Mouse (Mus musculus) kidney, embryonic 14.5 days (tissue): ENCODE results near the gene Zfp933. TPM values are rescaled to one million over a fixed set of nuclear protein-coding genes. Genes with fewer than 3 reads are reported as not detected.
"Not testable (repeated sequence)": the region's sequence is repeated elsewhere in the genome, so short reads cannot be mapped to it uniquely, and the experiment has no call there.

Experiments
- ATAC-seq: fragments of 200-750 bp; cut with Nextera tagmentation; 2 replicates; pipeline ENCODE4 v1.8.0; 2017; ENCODE audit warnings: moderate number of reproducible peaks, mild to moderate bottlenecking, moderate TSS enrichment, moderate library complexity; ENCODE audit not compliant: low FRiP score, low TSS enrichment
- H3K27ac ChIP-seq: fragments of 300-500 bp; sonication (generic); 2 replicates; pipeline ENCODE4 v1.5.1; 2014; ENCODE audit warnings: low read depth, mild to moderate bottlenecking, low read length, moderate library complexity, mixed read lengths
- H3K27me3 ChIP-seq: fragments of 300-500 bp; sonication (generic); 2 replicates; pipeline ENCODE4 v1.6.1; 2014; ENCODE audit warnings: mild to moderate bottlenecking, low read length; ENCODE audit not compliant: control insufficient read depth, insufficient read depth
- H3K36me3 ChIP-seq: fragments of 300-500 bp; sonication (generic); 2 replicates; pipeline ENCODE4 v1.6.1; 2014; ENCODE audit warnings: low read length, mixed read lengths; ENCODE audit not compliant: control insufficient read depth, insufficient read depth
- H3K4me1 ChIP-seq: fragments of 300-500 bp; sonication (generic); 2 replicates; pipeline ENCODE4 v1.6.1; 2014; ENCODE audit warnings: low read length, mixed read lengths; ENCODE audit not compliant: control insufficient read depth, insufficient read depth
- H3K4me2 ChIP-seq: fragments of 300-500 bp; sonication (generic); replicated peaks from 2 replicates; pipeline ENCODE4 v1.6.1; 2014; ENCODE audit warnings: low read depth, mild to moderate bottlenecking, low read length
- H3K4me3 ChIP-seq: fragments of 300-500 bp; sonication (generic); 2 replicates; pipeline ENCODE4 v1.5.1; 2014; ENCODE audit warnings: mild to moderate bottlenecking, low read length
- H3K9ac ChIP-seq: fragments of 300-500 bp; sonication (generic); 2 replicates; pipeline ENCODE4 v1.6.1; 2014; ENCODE audit warnings: low read depth, mild to moderate bottlenecking, low read length, moderate library complexity
- H3K9me3 ChIP-seq: fragments of 300-500 bp; sonication (generic); 2 replicates; pipeline ENCODE4 v1.6.1; 2016; ENCODE audit warnings: low read length; ENCODE audit not compliant: control insufficient read depth
- WGBS: fragments of 180-500 bp; shearing (Covaris S2); extraction: QIAGEN DNeasy Blood & Tissue Kit; methylation state at CpG from one replicate; pipeline ENCODE4 v1.1.7; 2014; 5-methylcytosine and 5-hydroxymethylcytosine counted together
- polyA plus RNA-seq: library from polyadenylated mRNA; unstranded; fragments of >200 nt; fragmentation: Nextera tagmentation; extraction: Ambion mirVana; gene quantifications from 2 replicates; pipeline ENCODE4 v1.2.1, GENCODE M21; 2014

Zfp933 gene
- polyA plus RNA-seq, 1 experiment from 2014 or later: 5.4 TPM

DNA sequence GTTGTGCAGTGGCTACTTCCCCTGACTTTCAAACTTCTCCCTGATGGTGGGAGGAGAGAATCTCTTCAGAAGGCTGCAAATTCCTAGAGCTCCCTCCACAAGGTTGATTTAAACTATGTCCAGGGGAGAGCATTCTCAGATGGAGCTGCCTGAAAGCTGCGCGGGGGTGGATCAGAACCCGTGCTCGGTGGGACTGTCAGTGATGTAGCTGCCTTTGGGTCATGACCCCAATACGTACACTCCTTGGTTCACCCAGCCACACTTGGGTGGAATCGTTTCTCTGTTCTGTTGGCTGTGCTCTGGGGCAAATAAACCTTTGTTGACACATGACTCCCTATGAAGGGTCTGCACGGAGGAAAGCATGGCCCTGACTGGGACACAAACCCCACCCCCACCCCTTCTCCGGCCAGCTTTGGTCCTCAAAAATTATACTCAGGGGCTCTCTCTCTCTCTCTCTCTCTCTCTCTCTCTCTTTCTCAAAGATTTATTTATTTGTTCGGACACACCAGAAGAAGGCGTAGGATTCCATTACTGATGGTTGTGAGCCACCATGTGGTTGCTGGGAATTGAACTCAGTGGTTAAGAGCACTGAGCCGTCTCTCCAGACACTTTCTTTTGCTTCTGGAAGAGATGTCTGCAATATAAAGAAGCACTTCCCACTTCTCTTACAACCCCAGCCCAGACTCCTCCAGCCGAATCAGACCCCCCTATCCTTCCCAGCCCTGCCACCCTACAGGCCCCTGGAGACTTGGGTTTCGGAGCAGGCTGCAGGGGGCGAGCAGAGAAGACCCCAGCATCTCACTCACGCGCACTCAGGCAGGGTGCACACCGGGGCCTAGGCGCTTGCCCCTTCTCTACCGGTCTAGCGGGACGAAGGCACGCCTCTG, 19.6 kb upstream of the Zfp933 start:
- Histone ChIP-seq H3K27ac (peak overlapping the region; percentile 85), H3K27me3 (no peaks in the 10 kb centered on the region), H3K36me3 (peaks cover 27% of the 10 kb centered on the region), H3K4me3 (peak overlapping the region; percentile 87), H3K4me1 (peaks cover 19% of the 10 kb centered on the region), H3K4me2 (peak overlapping the region; percentile 62), H3K9ac (peak overlapping the region; percentile 76), H3K9me3 (no peaks in the 10 kb centered on the region)
- ATAC-seq: peak; percentile 3; the same call in 1 of the 2 replicates
- WGBS: 3% methylated on average over 22 of the region's 22 CpGs

- not testable (repeated sequence) for H3K4me3 ChIP-seq, H3K9ac ChIP-seq, H3K27me3 ChIP-seq, H3K4me2 ChIP-seq, ATAC-seq, H3K27ac ChIP-seq, H3K9me3 ChIP-seq
- H3K4me1 ChIP-seq: peaks cover 19% of the 10 kb centered on the region
- 21% methylated on average over 3 of the region's 3 CpGs for WGBS
- H3K36me3 ChIP-seq: peaks cover 29% of the 10 kb centered on the region
These were observed 18.6 kb upstream of the Zfp933 start for GRCm38 (mm10) chr4:147866793-147867192.

DNA sequence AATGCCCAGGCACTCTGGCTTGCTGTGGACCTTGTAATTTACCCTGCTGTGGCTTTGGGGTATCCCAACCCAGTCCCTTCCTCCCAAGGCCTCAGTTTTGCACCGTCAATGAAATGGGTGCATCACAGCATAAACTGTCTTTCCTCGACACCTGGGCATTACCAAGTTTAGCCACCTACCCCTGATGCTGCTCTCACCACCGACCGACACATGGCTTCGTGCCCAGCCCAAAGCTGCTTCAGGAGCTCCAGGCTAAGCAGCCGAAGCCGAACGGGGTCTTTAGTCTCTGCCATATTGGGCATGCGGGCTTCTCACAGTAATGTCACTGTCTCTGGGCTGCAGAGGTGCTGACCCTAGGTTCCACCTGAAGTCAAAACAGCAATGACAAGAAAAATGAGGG, 17.9 kb upstream of the Zfp933 start:
- no peak overlapping the region for H3K4me3 ChIP-seq
- no peak overlapping the region for H3K4me2 ChIP-seq
- peaks cover 19% of the 10 kb centered on the region for H3K4me1 ChIP-seq
- no peak overlapping the region for H3K27ac ChIP-seq
- no peaks in the 10 kb centered on the region for H3K9me3 ChIP-seq
- H3K9ac ChIP-seq: no peak overlapping the region
- H3K36me3 ChIP-seq: peaks cover 34% of the 10 kb centered on the region
- 97% methylated on average over 9 of the region's 9 CpGs for WGBS
- H3K27me3 ChIP-seq: no peaks in the 10 kb centered on the region
- ATAC-seq: no peak

DNA sequence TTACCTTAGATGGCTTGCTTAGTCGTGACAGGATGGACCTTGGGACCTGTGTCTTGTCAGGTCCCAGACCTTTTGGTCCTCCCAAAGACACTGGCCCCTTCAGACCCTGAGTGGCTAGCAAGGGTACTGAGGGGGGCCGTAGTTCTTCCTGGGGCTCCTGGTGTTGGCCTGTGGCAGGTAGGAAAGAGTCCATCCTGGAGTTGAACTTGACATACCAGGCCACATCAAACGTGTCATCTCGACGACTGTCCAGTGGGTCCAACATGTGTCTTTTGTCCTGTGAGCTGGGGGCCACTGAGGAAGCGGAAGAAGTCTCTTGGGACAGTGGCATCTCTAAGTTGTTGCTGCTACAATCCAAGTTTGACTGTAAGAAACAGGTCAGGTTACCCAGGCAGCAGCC, 17.5 kb upstream of the Zfp933 start:
- Histone ChIP-seq H3K9ac (no peak overlapping the region), H3K4me2 (no peak overlapping the region), H3K36me3 (peaks cover 37% of the 10 kb centered on the region), H3K4me3 (no peak overlapping the region), H3K27me3 (no peaks in the 10 kb centered on the region), H3K9me3 (no peaks in the 10 kb centered on the region), H3K4me1 (peaks cover 19% of the 10 kb centered on the region), H3K27ac (no peak overlapping the region)
- 95% methylated on average over 6 of the region's 6 CpGs for WGBS
- no peak for ATAC-seq

GRCm38 (mm10) chr4:147862051-147862450, 13.9 kb upstream of the Zfp933 start:
- Histone ChIP-seq H3K9ac (no peak overlapping the region), H3K36me3 (peaks cover 41% of the 10 kb centered on the region), H3K9me3 (no peaks in the 10 kb centered on the region), H3K27ac (no peak overlapping the region), H3K4me2 (no peak overlapping the region), H3K27me3 (no peaks in the 10 kb centered on the region), H3K4me1 (no peaks in the 10 kb centered on the region), H3K4me3 (no peak overlapping the region)
- no peak for ATAC-seq
- WGBS: 77% methylated on average over 3 of the region's 3 CpGs

GRCm38 (mm10) chr4:147850776-147851175, 2.6 kb upstream of the Zfp933 start:
- no peak for ATAC-seq
- H3K9me3 ChIP-seq: no peaks in the 10 kb centered on the region
- H3K9ac ChIP-seq: no peak overlapping the region
- H3K27me3 ChIP-seq: no peaks in the 10 kb centered on the region
- peaks cover 6% of the 10 kb centered on the region for H3K4me1 ChIP-seq
- no peak overlapping the region for H3K4me3 ChIP-seq
- no peak overlapping the region for H3K27ac ChIP-seq
- no peak overlapping the region for H3K4me2 ChIP-seq
- H3K36me3 ChIP-seq: no peaks in the 10 kb centered on the region
- WGBS: 70% methylated on average over 2 of the region's 2 CpGs

GRCm38 (mm10) chr4:147848584-147848991, 422 bp upstream of the Zfp933 start:
- Histone ChIP-seq H3K9me3 (peaks cover 5% of the 10 kb centered on the region; the same call in 1 of the 2 replicates), H3K27ac (no peak overlapping the region), H3K4me3 (peak overlapping the region; percentile 89), H3K36me3 (no peaks in the 10 kb centered on the region), H3K4me1 (peaks cover 6% of the 10 kb centered on the region), H3K9ac (peak overlapping the region; percentile 50; the same call in 1 of the 2 replicates), H3K4me2 (peak overlapping the region; percentile 51), H3K27me3 (no peaks in the 10 kb centered on the region)
- ATAC-seq: peak; percentile 63
- 8% methylated on average over 4 of the region's 4 CpGs for WGBS

DNA sequence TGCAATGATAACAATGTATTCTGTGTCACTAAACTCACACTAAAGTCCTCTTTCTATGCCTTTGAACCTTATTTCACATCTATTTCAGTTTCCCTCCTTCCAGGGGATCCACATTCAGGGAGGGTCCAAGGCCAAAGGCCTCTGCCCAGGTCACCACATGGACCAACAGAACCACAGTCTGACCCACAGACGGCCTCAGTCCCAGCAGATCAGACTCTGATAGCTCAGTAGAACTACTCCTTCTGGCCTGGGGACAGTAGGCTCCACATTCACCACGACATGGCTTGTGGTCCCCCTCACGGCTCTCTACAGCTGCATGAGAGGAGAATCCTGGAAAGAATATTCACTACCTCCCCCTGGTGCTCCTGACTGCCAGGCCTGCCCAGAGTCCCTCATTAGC, 5.3 kb downstream of the Zfp933 start:
- no peak for ATAC-seq
- Histone ChIP-seq H3K4me2 (no peak overlapping the region), H3K27ac (no peak overlapping the region), H3K36me3 (peaks cover 6% of the 10 kb centered on the region), H3K9me3 (peaks cover 31% of the 10 kb centered on the region), H3K4me1 (peaks cover 6% of the 10 kb centered on the region), H3K27me3 (no peaks in the 10 kb centered on the region), H3K9ac (no peak overlapping the region), H3K4me3 (no peak overlapping the region)
- WGBS: 90% methylated on average over 3 of the region's 3 CpGs

- ATAC-seq, H3K4me1 ChIP-seq, H3K9ac ChIP-seq, H3K27ac ChIP-seq, H3K27me3 ChIP-seq, H3K4me3 ChIP-seq, H3K4me2 ChIP-seq, H3K36me3 ChIP-seq: not testable (repeated sequence)
- 100% methylated on average over 8 of the region's 26 CpGs for WGBS
- H3K9me3 ChIP-seq: peaks cover 31% of the 10 kb centered on the region
These were observed 8.9 kb downstream of the Zfp933 start for GRCm38 (mm10) chr4:147839282-147839681.
